Mouse (Mus musculus): ENCODE data around the gene Pdzd4. TPM values are rescaled to one million over a fixed set of nuclear protein-coding genes. Genes with fewer than 3 reads are reported as not detected.

Gene Pdzd4
- total RNA-seq, 1 experiment, result 55.2 TPM

DNA sequence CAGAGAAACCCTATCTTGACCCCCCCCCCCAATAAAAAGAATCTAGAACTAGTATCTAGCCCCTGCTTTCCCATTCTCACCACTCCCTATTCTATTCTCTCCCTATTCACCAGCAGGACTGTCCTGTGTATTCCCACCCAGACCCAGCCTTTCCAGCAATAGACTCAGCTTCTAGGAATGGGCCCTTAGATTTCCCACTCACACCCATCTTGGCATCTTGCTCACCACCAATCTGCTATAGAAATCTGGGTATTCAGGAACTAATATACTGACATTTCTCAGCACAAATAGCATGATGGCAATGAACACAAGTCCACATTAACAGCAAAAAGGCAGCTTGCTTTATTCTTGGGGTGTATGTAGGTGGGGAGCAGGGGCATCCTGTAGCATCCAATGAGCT is 31.7 kb downstream of the Pdzd4 start:
- TF ChIP-seq ZNF384 (IDR thresholded peaks at IDR 0.05; ENCODE audit: low read depth, low read length), result no peak
- in situ Hi-C loops (cut with MboI; ENCODE audit: low sequenced_read_pairs in 2 of 2, unreplicated experiment in 2 of 2), result no loop called here
- H3K36me3 ChIP-seq (ENCODE audit: control insufficient read depth, insufficient read depth, low read length, poor library complexity, severe bottlenecking), result peaks cover 55% of the 10 kb centered on the region

DNA sequence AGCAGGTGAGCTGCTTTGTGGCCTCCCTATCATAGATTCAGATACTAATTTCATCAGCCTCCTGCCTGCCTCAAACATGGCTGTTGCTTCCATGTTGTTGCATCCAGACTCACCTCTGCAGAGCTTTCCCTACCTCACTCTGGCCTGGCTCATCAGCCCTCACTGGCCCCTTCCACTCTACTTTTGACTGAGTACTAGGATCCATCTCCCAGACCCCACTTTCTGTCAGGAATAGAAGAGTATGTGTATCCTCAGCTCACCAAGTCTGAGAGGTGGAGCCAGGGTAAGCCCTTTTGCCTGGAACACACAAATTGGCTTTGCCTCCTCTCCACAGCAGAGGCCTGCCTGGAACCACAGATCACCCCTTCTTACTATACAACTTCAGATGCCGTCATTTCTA is 36.3 kb downstream of the Pdzd4 start:
- Histone ChIP-seq H3K27ac (ENCODE audit: insufficient read depth, low read depth, low read length, poor library complexity, severe bottlenecking) (no peak overlapping the region), H3K9ac (ENCODE audit: insufficient read depth, low read depth, low read length, poor library complexity, severe bottlenecking) (peak overlapping the region; percentile 97; the same call in 1 of the 2 replicates), H3K36me3 (ENCODE audit: control insufficient read depth, insufficient read depth, low read length, poor library complexity, severe bottlenecking) (peaks cover 23% of the 10 kb centered on the region), H3K4me1 (ENCODE audit: control insufficient read depth in 2 of 2, insufficient read depth in 2 of 2, low read length in 2 of 2, poor library complexity in 1 of 2) (peaks cover 2 to 3% of the 10 kb centered on the region in 2 experiments; a peak in 2 of 4 replicates), H3K4me3 (ENCODE audit: insufficient read depth in 1 of 2, low read depth in 1 of 2, low read length in 2 of 2, poor library complexity in 1 of 2, severe bottlenecking in 1 of 2) (peak overlapping the region in 1 of 2 experiments; percentile 89; a peak in 3 of 4 replicates), H3K9me3 (ENCODE audit: control insufficient read depth, insufficient read depth, low read depth, low read length) (no peaks in the 10 kb centered on the region)
- no peak for DNase-seq (ENCODE audit: low read depth, low spot score)
- TF ChIP-seq ZC3H11A (IDR thresholded peaks at IDR 0.05; ENCODE audit: borderline replicate concordance, low read depth, low read length), result no peak
- TF ChIP-seq CHD2 (IDR thresholded peaks at IDR 0.05; ENCODE audit: low read depth, low read length), result no peak
- no peak for TF ChIP-seq ZNF384 (IDR thresholded peaks at IDR 0.05; ENCODE audit: low read depth, low read length)
- TF ChIP-seq HCFC1 (IDR thresholded peaks at IDR 0.05; ENCODE audit: borderline replicate concordance, insufficient read depth, low read length), result no peak
- no peak for TF ChIP-seq MAFK (IDR thresholded peaks at IDR 0.05; ENCODE audit: insufficient read depth, low read depth, low read length)
- in situ Hi-C loops (cut with MboI; ENCODE audit: low sequenced_read_pairs in 2 of 2, unreplicated experiment in 2 of 2), result no loop called here

More for the DNA sequence above, 31.7 kb downstream of the Pdzd4 start:
- no peak overlapping the region for H3K27ac ChIP-seq (ENCODE audit: insufficient read depth, low read depth, low read length, poor library complexity, severe bottlenecking)
- no peak for DNase-seq (ENCODE audit: low read depth, low spot score)
- H3K9me3 ChIP-seq (ENCODE audit: control insufficient read depth, insufficient read depth, low read depth, low read length), result no peaks in the 10 kb centered on the region
- peaks cover 2 to 11% of the 10 kb centered on the region in 2 experiments; a peak in 2 of 4 replicates for H3K4me1 ChIP-seq (ENCODE audit: control insufficient read depth in 2 of 2, insufficient read depth in 2 of 2, low read length in 2 of 2, poor library complexity in 1 of 2)
- H3K9ac ChIP-seq (ENCODE audit: insufficient read depth, low read depth, low read length, poor library complexity, severe bottlenecking), result no peak overlapping the region
- no peak overlapping the region for H3K4me3 ChIP-seq (ENCODE audit: insufficient read depth in 1 of 2, low read depth in 1 of 2, low read length in 2 of 2, poor library complexity in 1 of 2, severe bottlenecking in 1 of 2)

GRCm38 (mm10) chrX:73787225-73787558 is 37.6 kb downstream of the Pdzd4 start:
- Histone ChIP-seq H3K9ac (ENCODE audit: insufficient read depth, low read depth, low read length, poor library complexity, severe bottlenecking) (peak overlapping the region; percentile 97), H3K36me3 (ENCODE audit: control insufficient read depth, insufficient read depth, low read length, poor library complexity, severe bottlenecking) (peaks cover 23% of the 10 kb centered on the region), H3K4me1 (ENCODE audit: control insufficient read depth in 2 of 2, insufficient read depth in 2 of 2, low read length in 2 of 2, poor library complexity in 1 of 2) (peaks cover 2 to 3% of the 10 kb centered on the region in 2 experiments; a peak in 2 of 4 replicates), H3K4me3 (ENCODE audit: insufficient read depth in 1 of 2, low read depth in 1 of 2, low read length in 2 of 2, poor library complexity in 1 of 2, severe bottlenecking in 1 of 2) (peak overlapping the region; percentile 89 to 92), H3K9me3 (ENCODE audit: control insufficient read depth, insufficient read depth, low read depth, low read length) (no peaks in the 10 kb centered on the region), H3K27ac (ENCODE audit: insufficient read depth, low read depth, low read length, poor library complexity, severe bottlenecking) (peak overlapping the region; percentile 95)
- in situ Hi-C loops (cut with MboI; ENCODE audit: low sequenced_read_pairs in 2 of 2, unreplicated experiment in 2 of 2), result no loop called here
- no peak for DNase-seq (ENCODE audit: low read depth, low spot score)
- no peak for TF ChIP-seq ZNF384 (IDR thresholded peaks at IDR 0.05; ENCODE audit: low read depth, low read length)
- TF ChIP-seq MAFK (IDR thresholded peaks at IDR 0.05; ENCODE audit: insufficient read depth, low read depth, low read length), result no peak
- TF ChIP-seq CHD2 (IDR thresholded peaks at IDR 0.05; ENCODE audit: low read depth, low read length), result no peak
- TF ChIP-seq ZC3H11A (IDR thresholded peaks at IDR 0.05; ENCODE audit: borderline replicate concordance, low read depth, low read length), result no peak
- TF ChIP-seq HCFC1 (IDR thresholded peaks at IDR 0.05; ENCODE audit: borderline replicate concordance, insufficient read depth, low read length), result no peak

DNA sequence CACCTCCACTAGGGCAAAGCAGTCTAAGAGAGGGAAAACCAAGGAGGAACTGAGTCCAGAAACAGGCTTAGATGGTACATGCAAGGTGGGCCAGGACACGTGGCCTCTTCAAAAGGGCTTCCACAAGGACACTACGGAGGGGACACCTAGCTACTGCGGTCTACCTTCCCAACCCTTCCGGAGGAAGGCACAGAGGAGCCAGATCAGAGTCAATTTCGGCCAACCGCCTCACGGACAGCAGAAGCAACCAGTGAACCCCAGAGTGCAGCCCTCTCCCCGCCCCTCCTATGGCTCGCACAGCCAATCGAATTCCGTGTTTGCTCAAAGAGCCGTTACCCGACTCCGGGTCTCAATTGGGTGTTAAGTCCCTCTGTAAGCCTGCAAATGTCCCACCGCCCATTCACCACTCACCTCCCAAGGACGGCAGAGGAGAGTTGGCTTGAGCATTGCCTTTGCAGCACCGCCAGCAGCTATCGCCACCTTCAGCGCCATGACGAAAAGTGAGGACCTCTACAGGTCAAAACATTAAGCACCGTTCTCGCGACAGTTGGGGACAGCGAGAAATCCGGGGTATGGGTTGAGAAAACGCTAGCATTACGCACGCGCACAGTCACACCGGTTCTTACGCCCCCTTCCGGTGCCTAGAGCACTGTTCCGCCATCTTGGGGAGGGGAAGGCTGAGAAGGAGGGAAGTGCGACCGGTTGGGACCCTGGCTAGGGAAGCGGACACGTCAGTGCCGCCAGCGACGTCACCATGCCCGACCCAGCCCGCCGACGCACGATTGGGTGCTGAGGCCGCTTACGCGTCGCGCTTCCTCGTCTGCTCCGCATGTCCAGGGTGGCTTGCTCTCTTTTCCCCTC is 38.2 kb downstream of the Pdzd4 start, which contains the start of the genes Idh3g and Ssr4:
Gene Idh3g (minus strand): TSS at position 534 of the 861 bp plus-strand sequence.
Gene Ssr4 (plus strand): TSS at position 665 of the 861 bp plus-strand sequence.
- H3K9me3 ChIP-seq (ENCODE audit: control insufficient read depth, insufficient read depth, low read depth, low read length), result no peaks in the 10 kb centered on the region
- in situ Hi-C loops (cut with MboI; ENCODE audit: low sequenced_read_pairs in 2 of 2, unreplicated experiment in 2 of 2), result no loop called here
- TF ChIP-seq CHD2 (IDR thresholded peaks at IDR 0.05; ENCODE audit: low read depth, low read length) (peak; percentile 97), HCFC1 (IDR thresholded peaks at IDR 0.05; ENCODE audit: borderline replicate concordance, insufficient read depth, low read length) (peak; percentile 69; the same call in 1 of the 2 replicates), MAFK (IDR thresholded peaks at IDR 0.05; ENCODE audit: insufficient read depth, low read depth, low read length) (no peak), ZNF384 (IDR thresholded peaks at IDR 0.05; ENCODE audit: low read depth, low read length) (no peak)
- peaks cover 2 to 3% of the 10 kb centered on the region in 2 experiments; a peak in 2 of 4 replicates for H3K4me1 ChIP-seq (ENCODE audit: control insufficient read depth in 2 of 2, insufficient read depth in 2 of 2, low read length in 2 of 2, poor library complexity in 1 of 2)
- H3K27ac ChIP-seq (ENCODE audit: insufficient read depth, low read depth, low read length, poor library complexity, severe bottlenecking), result peak within 1 kb of the TSS; percentile 95
- H3K4me3 ChIP-seq (ENCODE audit: insufficient read depth in 1 of 2, low read depth in 1 of 2, low read length in 2 of 2, poor library complexity in 1 of 2, severe bottlenecking in 1 of 2), result peak within 1 kb of the TSS; percentile 89 to 92
- peaks cover 25% of the 10 kb centered on the region for H3K36me3 ChIP-seq (ENCODE audit: control insufficient read depth, insufficient read depth, low read length, poor library complexity, severe bottlenecking)
- DNase-seq (ENCODE audit: low read depth, low spot score), result peak; percentile 88
- peak within 1 kb of the TSS; percentile 97 for H3K9ac ChIP-seq (ENCODE audit: insufficient read depth, low read depth, low read length, poor library complexity, severe bottlenecking)

Measured in ES-E14 (cell line).